ENCODE assay signal across 8 mouse cellular contexts in the genomic region with DNA sequence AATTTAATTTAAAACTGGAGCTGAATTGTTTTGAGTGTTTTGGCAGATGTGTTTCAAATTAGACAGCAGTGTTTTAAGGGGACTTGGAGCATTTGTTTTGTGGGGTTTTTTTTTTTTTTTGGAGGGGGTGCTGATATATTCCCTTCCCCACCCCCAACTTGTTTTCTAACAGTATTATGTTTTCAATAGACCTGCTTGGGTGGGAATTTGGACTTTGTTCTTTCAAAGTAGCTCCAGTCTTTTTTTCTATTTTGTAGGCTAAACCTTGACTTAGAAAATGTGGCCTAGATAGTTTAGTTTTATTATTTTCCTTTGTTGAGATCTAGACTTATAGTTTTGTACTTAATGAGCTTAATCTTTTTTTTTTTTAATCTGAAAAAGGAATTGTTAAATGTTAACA.
DNase-seq lines count a peak whose midpoint lies in the region; ATAC-seq and TF ChIP-seq lines count a peak whose summit lies in the region.

No protein-coding gene starts in this region.

- H3K4me3 ChIP-seq in heart, adult 2 months = peak overlapping the region; percentile 57
- H3K4me3 ChIP-seq in forebrain, embryonic 11.5 days (ENCODE audit: low read depth, low read length) = peak overlapping the region; percentile 30
- H3K4me3 ChIP-seq in liver, embryonic 12.5 days = peak overlapping the region; percentile 62

- no peaks in the 10 kb centered on the region for H3K27me3 ChIP-seq in heart, adult 2 months (ENCODE audit: control insufficient read depth, insufficient read depth, low read length)
- no peaks in the 10 kb centered on the region for H3K27me3 ChIP-seq in forebrain, embryonic 11.5 days (ENCODE audit: control insufficient read depth, insufficient read depth, low read length)
- no peaks in the 10 kb centered on the region for H3K27me3 ChIP-seq in liver, embryonic 12.5 days (replicated peaks)

- H3K36me3 ChIP-seq in heart, adult 2 months (ENCODE audit: control insufficient read depth, insufficient read depth, low read length) = peaks cover 12% of the 10 kb centered on the region
- no peaks in the 10 kb centered on the region for H3K36me3 ChIP-seq in forebrain, embryonic 11.5 days (ENCODE audit: control insufficient read depth, insufficient read depth, low read length)
- H3K36me3 ChIP-seq in liver, embryonic 12.5 days = peaks cover 13% of the 10 kb centered on the region

- H3K27ac ChIP-seq in heart, adult 2 months = peak overlapping the region; percentile 92
- peak overlapping the region; percentile 86 for H3K27ac ChIP-seq in forebrain, embryonic 11.5 days (ENCODE audit: low read depth, low read length)
- peak overlapping the region; percentile 87 for H3K27ac ChIP-seq in liver, embryonic 12.5 days

- H3K4me2 ChIP-seq in forebrain, embryonic 11.5 days (ENCODE audit: low read depth, low read length, severe bottlenecking) = peak overlapping the region; percentile 49
- peak overlapping the region; percentile 72 for H3K4me2 ChIP-seq in liver, embryonic 12.5 days

- DNase-seq in heart, adult 2 months = no peak
- no peak for DNase-seq in heart, postnatal 10 days
- peak; percentile 35 for DNase-seq in 3T3-L1 (ENCODE audit: low read depth, low spot score)
- no peak for DNase-seq in forebrain, embryonic 11.5 days (ENCODE audit: low spot score)
- DNase-seq in testis, postnatal 10 days (ENCODE audit: low spot score) = no peak
- DNase-seq in cerebellum, postnatal 14 days = no peak
- no peak for DNase-seq in urinary bladder, postnatal 36 days (ENCODE audit: low spot score in 2 of 2)

- no peak for TF ChIP-seq POLR2A in heart, adult 2 months (IDR thresholded peaks at IDR 0.05; ENCODE audit: insufficient read depth, low read depth, low read length)

- 0 out of 2 replicates have a peak, but pooled peaks cover 2% of the 10 kb centered on the region for H3K79me2 ChIP-seq in heart, adult 2 months (replicated peaks; ENCODE audit: control insufficient read depth, insufficient read depth, low read length)

- intact Hi-C loops in heart, adult 2 months (cut with DNase I) = loop anchor here (5.0 kb wide), 3 partner anchors 41 to 96 kb away; a partner anchor contains a TSS
- intact Hi-C loops in heart, postnatal 10 days (cut with DNase I) = loop anchor here (2.0 kb wide), 4 partner anchors 18 to 90 kb away; a partner anchor contains a TSS

- ATAC-seq in forebrain, embryonic 11.5 days (replicated peaks; ENCODE audit: low FRiP score) = no peak
- no peak for ATAC-seq in liver, embryonic 12.5 days

- H3K4me1 ChIP-seq in heart, adult 2 months (ENCODE audit: control insufficient read depth, insufficient read depth, low read length) = peaks cover 8% of the 10 kb centered on the region
- H3K4me1 ChIP-seq in forebrain, embryonic 11.5 days (replicated peaks; ENCODE audit: control insufficient read depth, insufficient read depth, low read length) = peaks cover 5% of the 10 kb centered on the region; the same call in 1 of the 2 replicates
- peaks cover 38% of the 10 kb centered on the region for H3K4me1 ChIP-seq in liver, embryonic 12.5 days

- no peak overlapping the region for H3K9ac ChIP-seq in heart, adult 2 months (ENCODE audit: low read depth, low read length)
- peak overlapping the region; percentile 7; the same call in 1 of the 2 replicates for H3K9ac ChIP-seq in forebrain, embryonic 11.5 days (ENCODE audit: low read length)
- peak overlapping the region; percentile 71 for H3K9ac ChIP-seq in liver, embryonic 12.5 days

- no peak for TF ChIP-seq CTCF in heart, adult 2 months (IDR thresholded peaks at IDR 0.05)

- TF ChIP-seq EP300 in heart, adult 2 months (IDR thresholded peaks at IDR 0.05; ENCODE audit: insufficient read depth, low read depth, low read length) = no peak

- H3K9me3 ChIP-seq in forebrain, embryonic 11.5 days (ENCODE audit: control insufficient read depth, low read length) = no peaks in the 10 kb centered on the region
- no peaks in the 10 kb centered on the region for H3K9me3 ChIP-seq in liver, embryonic 12.5 days (replicated peaks)
